Mouse (Mus musculus) midbrain, postnatal 0 days (tissue): ENCODE data around the gene Prdm16. TPM values are rescaled to one million over a fixed set of nuclear protein-coding genes. Genes with fewer than 3 reads are reported as not detected.

Source experiments
- ATAC-seq: fragments of 200-750 bp; cut with Nextera tagmentation; 2 replicates; pipeline ENCODE4 v1.8.0; 2017; ENCODE audit warnings: moderate number of reproducible peaks, mild to moderate bottlenecking, moderate TSS enrichment, moderate library complexity; ENCODE audit not compliant: low FRiP score
- DNase-seq: peaks from one replicate; pipeline ENCODE4 v3.0.0-alpha.2; 2015; ENCODE audit warnings: low spot score
- H3K27ac ChIP-seq: fragments of 300-500 bp; sonication (generic); 2 replicates; pipeline ENCODE4 v1.5.1; 2014; ENCODE audit warnings: low read depth, mild to moderate bottlenecking, low read length, mixed read lengths
- H3K27me3 ChIP-seq: fragments of 300-500 bp; sonication (generic); 2 replicates; pipeline ENCODE4 v1.6.1; 2014; ENCODE audit warnings: low read length, control low read depth, mixed read lengths; ENCODE audit not compliant: insufficient read depth
- H3K36me3 ChIP-seq: fragments of 300-500 bp; sonication (generic); 2 replicates; pipeline ENCODE4 v1.6.1; 2014; ENCODE audit warnings: low read length, control low read depth, mixed read lengths; ENCODE audit not compliant: insufficient read depth
- H3K4me1 ChIP-seq: fragments of 300-500 bp; sonication (generic); 2 replicates; pipeline ENCODE4 v1.6.1; 2014; ENCODE audit warnings: mild to moderate bottlenecking, control low read depth, antibody characterized with exemption, low read length, mixed read lengths; ENCODE audit not compliant: insufficient read depth
- H3K4me2 ChIP-seq: fragments of 300-500 bp; sonication (generic); 2 replicates; pipeline ENCODE4 v1.6.1; 2014; ENCODE audit warnings: low read depth, mild to moderate bottlenecking, low read length, mixed read lengths; ENCODE audit not compliant: poor library complexity, severe bottlenecking
- H3K4me3 ChIP-seq: fragments of 300-500 bp; sonication (generic); 2 replicates; pipeline ENCODE4 v1.5.1; 2014; ENCODE audit warnings: low read depth, mild to moderate bottlenecking, low read length, moderate library complexity
- H3K9ac ChIP-seq: fragments of 300-500 bp; sonication (generic); replicated peaks from 2 replicates; pipeline ENCODE4 v1.6.1; 2014; ENCODE audit warnings: mild to moderate bottlenecking, low read length, moderate library complexity, mixed read lengths; ENCODE audit not compliant: poor library complexity, severe bottlenecking
- H3K9me3 ChIP-seq: fragments of 300-500 bp; sonication (generic); 2 replicates; pipeline ENCODE4 v1.6.1; 2016; ENCODE audit warnings: low read length, control low read depth
- CTCF ChIP-seq: IDR thresholded peaks from 2 replicates; pipeline ENCODE4 v1.5.1; 2016; ENCODE audit warnings: antibody characterized with exemption, mild to moderate bottlenecking
- WGBS: fragments of 180-500 bp; shearing (Covaris S2); extraction: QIAGEN DNeasy Blood & Tissue Kit; methylation state at CpG from one replicate; pipeline ENCODE4 v1.1.7; 2014; 5-methylcytosine and 5-hydroxymethylcytosine counted together
- polyA plus RNA-seq: library from polyadenylated mRNA; unstranded; fragments of >200 nt; fragmentation: Nextera tagmentation; extraction: Ambion mirVana; gene quantifications from 2 replicates; pipeline ENCODE4 v1.2.1, GENCODE M21; 2015
- total RNA-seq: library from RNA; depleted of rRNA; stranded (reverse); fragments of >200 nt; gene quantifications from 2 replicates; pipeline ENCODE4 v1.2.3, GENCODE M21; 2014

The Prdm16 gene
- total and polyA plus RNA-seq, 2 experiments from 2014 or later = 9.3 to 10.7 TPM

- 57% methylated on average over 13 of the region's 13 CpGs for WGBS
- no peak for DNase-seq
- ATAC-seq = no peak
- no peak overlapping the region for H3K4me3 ChIP-seq
- H3K36me3 ChIP-seq = no peaks in the 10 kb centered on the region
- no peak overlapping the region for H3K4me2 ChIP-seq
- no peak overlapping the region for H3K9ac ChIP-seq
- TF ChIP-seq CTCF = no peak
- no peaks in the 10 kb centered on the region; the same call in 1 of the 2 replicates for H3K4me1 ChIP-seq
- no peaks in the 10 kb centered on the region for H3K9me3 ChIP-seq
- H3K27me3 ChIP-seq = peaks cover 13% of the 10 kb centered on the region
- H3K27ac ChIP-seq = no peak overlapping the region
Measured at GRCm38 (mm10) chr4:154460021-154460420, 176.7 kb downstream of the Prdm16 start.

- H3K9ac ChIP-seq = no peak overlapping the region
- no peak for TF ChIP-seq CTCF
Measured at GRCm38 (mm10) chr4:154457756-154458155, 178.9 kb downstream of the Prdm16 start.

GRCm38 (mm10) chr4:154456265-154456822 lies 180.3 kb downstream of the Prdm16 start:
- no peak overlapping the region for H3K9ac ChIP-seq
- DNase-seq (no peak), ATAC-seq (no peak)
- 35% methylated on average over 11 of the region's 11 CpGs for whole genome bisulfite sequencing
- no peak for TF ChIP-seq CTCF
- H3K4me2 ChIP-seq = no peak overlapping the region
- no peaks in the 10 kb centered on the region for H3K4me1 ChIP-seq
- no peak overlapping the region for H3K4me3 ChIP-seq
- H3K27ac ChIP-seq = no peak overlapping the region
- H3K27me3 ChIP-seq = 0 out of 2 replicates have a peak, but pooled peaks cover 6% of the 10 kb centered on the region
- H3K9me3 ChIP-seq = no peaks in the 10 kb centered on the region
- H3K36me3 ChIP-seq = no peaks in the 10 kb centered on the region

More at GRCm38 (mm10) chr4:154457756-154458155, 178.9 kb downstream of the Prdm16 start:
- H3K27me3 ChIP-seq = peaks cover 12% of the 10 kb centered on the region; the same call in 1 of the 2 replicates
- H3K27ac ChIP-seq = no peak overlapping the region
- H3K4me3 ChIP-seq = no peak overlapping the region
- no peaks in the 10 kb centered on the region for H3K4me1 ChIP-seq
- H3K36me3 ChIP-seq = no peaks in the 10 kb centered on the region
- ATAC-seq = no peak
- no peak overlapping the region for H3K4me2 ChIP-seq
- DNase-seq = no peak
- H3K9me3 ChIP-seq = no peaks in the 10 kb centered on the region
- WGBS = 86% methylated on average over 3 of the region's 3 CpGs

- 84% methylated on average over 9 of the region's 9 CpGs for WGBS
- ATAC-seq (no peak), DNase-seq (peak; percentile 35)
- no peak for TF ChIP-seq CTCF
- H3K4me1 ChIP-seq = no peaks in the 10 kb centered on the region
- no peak overlapping the region for H3K27ac ChIP-seq
- no peaks in the 10 kb centered on the region for H3K9me3 ChIP-seq
- H3K36me3 ChIP-seq = no peaks in the 10 kb centered on the region
- H3K4me2 ChIP-seq = no peak overlapping the region
- H3K4me3 ChIP-seq = no peak overlapping the region
- H3K27me3 ChIP-seq = 0 out of 2 replicates have a peak, but pooled peaks cover 11% of the 10 kb centered on the region
- H3K9ac ChIP-seq = no peak overlapping the region
Measured at GRCm38 (mm10) chr4:154450441-154450840, 186.2 kb downstream of the Prdm16 start.

GRCm38 (mm10) chr4:154450036-154450435 lies 186.6 kb downstream of the Prdm16 start:
- no peak for DNase-seq
- ATAC-seq = no peak
- Histone ChIP-seq H3K4me2 (no peak overlapping the region), H3K36me3 (no peaks in the 10 kb centered on the region), H3K27ac (no peak overlapping the region), H3K4me1 (no peaks in the 10 kb centered on the region), H3K27me3 (0 out of 2 replicates have a peak, but pooled peaks cover 9% of the 10 kb centered on the region), H3K4me3 (no peak overlapping the region), H3K9me3 (no peaks in the 10 kb centered on the region), H3K9ac (no peak overlapping the region)
- 82% methylated on average over 4 of the region's 4 CpGs for WGBS
- no peak for TF ChIP-seq CTCF

- 7% methylated on average over 3 of the region's 3 CpGs for WGBS
- peak; percentile 31; the same call in 1 of the 2 replicates for ATAC-seq
- no peaks in the 10 kb centered on the region for H3K9me3 ChIP-seq
- no peak overlapping the region for H3K4me2 ChIP-seq
- H3K27me3 ChIP-seq = 0 out of 2 replicates have a peak, but pooled peaks cover 4% of the 10 kb centered on the region
- H3K9ac ChIP-seq = no peak overlapping the region
- peak; percentile 72 for DNase-seq
- H3K4me1 ChIP-seq = no peaks in the 10 kb centered on the region
- no peak overlapping the region for H3K27ac ChIP-seq
- H3K36me3 ChIP-seq = no peaks in the 10 kb centered on the region
- peak; percentile 73 for TF ChIP-seq CTCF
- H3K4me3 ChIP-seq = no peak overlapping the region
Measured at GRCm38 (mm10) chr4:154449343-154449742, 187.3 kb downstream of the Prdm16 start.
